Mouse (Mus musculus): ENCODE data around the gene Mpp3. TPM values are rescaled to one million over a fixed set of nuclear protein-coding genes. Genes with fewer than 3 reads are reported as not detected.

The Mpp3 gene
- total and polyA plus RNA-seq, 3 experiments, result 0.12 to 3.8 (median 0.31) TPM

GRCm38 (mm10) chr11:102051541-102051940 lies 23.3 kb upstream of the Mpp3 start:
- Histone ChIP-seq H3K9me3 (replicated peaks; ENCODE audit: low read length) (no peaks in the 10 kb centered on the region), H3K27me3 (replicated peaks) (peaks cover 92% of the 10 kb centered on the region), H3K27ac (ENCODE audit: insufficient read depth, low read depth) (no peak overlapping the region), H3K9ac (ENCODE audit: insufficient read depth, low read depth) (no peak overlapping the region), H3K79me2 (replicated peaks; ENCODE audit: control insufficient read depth, extremely low read depth, insufficient read depth, poor library complexity, severe bottlenecking) (no peaks in the 10 kb centered on the region), H3K36me3 (replicated peaks in 1 of 2; ENCODE audit: control insufficient read depth in 1 of 2, insufficient read depth in 1 of 2, low read length in 1 of 2) (no peaks in the 10 kb centered on the region), H3K4me2 (ENCODE audit: insufficient read depth, low read depth, poor library complexity, severe bottlenecking) (no peak overlapping the region), H3K4me3 (replicated peaks in 1 of 3; ENCODE audit: low read depth in 2 of 3, low read length in 2 of 3, poor library complexity in 1 of 3) (no peak overlapping the region), H3K4me1 (ENCODE audit: control insufficient read depth in 1 of 2, insufficient read depth in 2 of 2) (peaks cover 0 to 2% of the 10 kb centered on the region in 2 experiments; a peak in 2 of 4 replicates)
- no peak for DNase-seq (ENCODE audit: extremely low read depth)
- dilution Hi-C loops (cut with MboI; ENCODE audit: extremely low pct_ligation_motif_present, extremely low pct_unique_long_range_greater_than_20kb, low sequenced_read_pairs), result no loop called here
- no peak for TF ChIP-seq RAD21 (IDR thresholded peaks at IDR 0.05; ENCODE audit: low read depth, low read length)
- no peak for TF ChIP-seq ZMIZ1 (IDR thresholded peaks at IDR 0.05; ENCODE audit: low read depth, low read length)
- no peak for TF ChIP-seq JUND (conservative IDR thresholded peaks at IDR 0.05; ENCODE audit: low read depth, low read length)
- TF ChIP-seq MAZ (IDR thresholded peaks at IDR 0.05; ENCODE audit: low read depth, low read length), result no peak
- TF ChIP-seq ETS1 (conservative IDR thresholded peaks at IDR 0.05; ENCODE audit: low read depth, low read length), result no peak
- TF ChIP-seq MYC (IDR thresholded peaks at IDR 0.05; ENCODE audit: low read depth, low read length), result no peak
- TF ChIP-seq IRF4 (IDR thresholded peaks at IDR 0.05; ENCODE audit: low read depth, low read length), result no peak
- no peak for TF ChIP-seq ZC3H11A (IDR thresholded peaks at IDR 0.05; ENCODE audit: low read depth, low read length)
- no peak for TF ChIP-seq MAFK (IDR thresholded peaks at IDR 0.05; ENCODE audit: insufficient replicate concordance, low read length)
- no peak for TF ChIP-seq CTCF (conservative IDR thresholded peaks at IDR 0.05 in 1 of 2, IDR thresholded peaks at IDR 0.05 in 1 of 2; ENCODE audit: low read depth in 2 of 2, low read length in 2 of 2)
- TF ChIP-seq MEF2A (IDR thresholded peaks at IDR 0.05; ENCODE audit: borderline replicate concordance, low read depth, low read length), result no peak
- TF ChIP-seq PAX5 (IDR thresholded peaks at IDR 0.05; ENCODE audit: low read length), result no peak
- no peak for TF ChIP-seq UBTF (IDR thresholded peaks at IDR 0.05; ENCODE audit: low read depth, low read length)
- no peak for TF ChIP-seq CHD2 (IDR thresholded peaks at IDR 0.05; ENCODE audit: low read length)
- no peak for TF ChIP-seq BHLHE40 (IDR thresholded peaks at IDR 0.05; ENCODE audit: low read depth, low read length)
- no peak for TF ChIP-seq SIN3A (IDR thresholded peaks at IDR 0.05; ENCODE audit: low read length)
- no peak for TF ChIP-seq HCFC1 (IDR thresholded peaks at IDR 0.05; ENCODE audit: low read depth, low read length)
- in situ Hi-C loops (cut with MboI; ENCODE audit: low pct_ligation_motif_present, low pct_unique_long_range_greater_than_20kb, low sequenced_read_pairs), result no loop called here

DNA sequence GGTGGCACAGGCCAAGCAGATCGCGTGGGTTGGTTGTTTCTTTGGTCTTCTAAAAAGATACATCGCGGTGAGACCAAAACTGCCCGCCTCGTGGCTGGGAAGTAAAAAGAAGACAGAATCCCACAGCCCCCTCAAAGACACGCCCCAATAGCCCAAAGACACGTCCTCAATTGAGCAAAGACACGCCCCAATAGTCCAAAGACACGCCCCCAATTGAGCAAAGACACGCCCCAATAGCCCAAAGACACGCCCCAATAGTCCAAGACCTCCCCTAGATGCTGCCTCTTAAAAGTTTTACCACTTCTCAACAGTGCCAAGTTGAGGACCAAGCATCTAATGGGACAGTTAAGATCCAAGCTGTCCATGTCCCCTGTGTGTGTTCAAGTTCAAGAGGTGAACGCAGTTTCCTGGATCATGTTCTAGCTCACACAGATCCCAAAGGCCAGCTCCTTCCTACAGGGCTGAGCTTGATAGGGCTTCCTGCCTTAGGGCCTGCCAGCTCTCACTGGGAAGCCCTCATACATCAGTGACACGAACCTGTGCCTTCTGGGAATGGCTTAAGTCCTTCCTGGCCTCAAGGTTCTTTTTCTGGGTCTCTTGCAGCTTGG lies 21.7 kb upstream of the Mpp3 start:
- H3K9ac ChIP-seq (ENCODE audit: insufficient read depth, low read depth), result no peak overlapping the region
- dilution Hi-C loops (cut with MboI; ENCODE audit: extremely low pct_ligation_motif_present, extremely low pct_unique_long_range_greater_than_20kb, low sequenced_read_pairs), result no loop called here
- TF ChIP-seq POLR2AphosphoS2 (IDR thresholded peaks at IDR 0.05; ENCODE audit: low read depth, low read length) (no peak), ELF1 (IDR thresholded peaks at IDR 0.05; ENCODE audit: low read depth, low read length) (no peak)
- DNase-seq (ENCODE audit: extremely low read depth), result no peak
- H3K27ac ChIP-seq (ENCODE audit: insufficient read depth, low read depth), result no peak overlapping the region
- H3K4me3 ChIP-seq (replicated peaks in 1 of 3; ENCODE audit: low read depth in 2 of 3, low read length in 2 of 3, poor library complexity in 1 of 3), result no peak overlapping the region
- peaks cover 94% of the 10 kb centered on the region for H3K27me3 ChIP-seq (replicated peaks)
- in situ Hi-C loops (cut with MboI; ENCODE audit: low pct_ligation_motif_present, low pct_unique_long_range_greater_than_20kb, low sequenced_read_pairs), result loop anchor here (5.0 kb wide), 1 partner anchor 53 kb away; no protein-coding TSS in a partner anchor
- H3K9me3 ChIP-seq (replicated peaks; ENCODE audit: low read length), result no peaks in the 10 kb centered on the region
- H3K36me3 ChIP-seq (replicated peaks in 1 of 2; ENCODE audit: control insufficient read depth in 1 of 2, insufficient read depth in 1 of 2, low read length in 1 of 2), result no peaks in the 10 kb centered on the region
- H3K4me2 ChIP-seq (ENCODE audit: insufficient read depth, low read depth, poor library complexity, severe bottlenecking), result no peak overlapping the region
- H3K79me2 ChIP-seq (replicated peaks; ENCODE audit: control insufficient read depth, extremely low read depth, insufficient read depth, poor library complexity, severe bottlenecking), result no peaks in the 10 kb centered on the region
- peaks cover 0 to 2% of the 10 kb centered on the region in 2 experiments; a peak in 2 of 4 replicates for H3K4me1 ChIP-seq (ENCODE audit: control insufficient read depth in 1 of 2, insufficient read depth in 2 of 2)

All from CH12.LX (cell line).